Mouse (Mus musculus) kidney, embryonic 14.5 days (tissue): ENCODE results near the gene Spag7. TPM values are rescaled to one million over a fixed set of nuclear protein-coding genes. Genes with fewer than 3 reads are reported as not detected.

Experiments
- ATAC-seq: fragments of 200-750 bp; cut with Nextera tagmentation; 2 replicates; pipeline ENCODE4 v1.8.0; 2017; ENCODE audit warnings: moderate number of reproducible peaks, mild to moderate bottlenecking, moderate TSS enrichment, moderate library complexity; ENCODE audit not compliant: low FRiP score, low TSS enrichment
- H3K27ac ChIP-seq: fragments of 300-500 bp; sonication (generic); 2 replicates; pipeline ENCODE4 v1.5.1; 2014; ENCODE audit warnings: low read depth, mild to moderate bottlenecking, low read length, moderate library complexity, mixed read lengths
- H3K27me3 ChIP-seq: fragments of 300-500 bp; sonication (generic); 2 replicates; pipeline ENCODE4 v1.6.1; 2014; ENCODE audit warnings: mild to moderate bottlenecking, low read length; ENCODE audit not compliant: control insufficient read depth, insufficient read depth
- H3K36me3 ChIP-seq: fragments of 300-500 bp; sonication (generic); 2 replicates; pipeline ENCODE4 v1.6.1; 2014; ENCODE audit warnings: low read length, mixed read lengths; ENCODE audit not compliant: control insufficient read depth, insufficient read depth
- H3K4me1 ChIP-seq: fragments of 300-500 bp; sonication (generic); 2 replicates; pipeline ENCODE4 v1.6.1; 2014; ENCODE audit warnings: low read length, mixed read lengths; ENCODE audit not compliant: control insufficient read depth, insufficient read depth
- H3K4me2 ChIP-seq: fragments of 300-500 bp; sonication (generic); replicated peaks from 2 replicates; pipeline ENCODE4 v1.6.1; 2014; ENCODE audit warnings: low read depth, mild to moderate bottlenecking, low read length
- H3K4me3 ChIP-seq: fragments of 300-500 bp; sonication (generic); 2 replicates; pipeline ENCODE4 v1.5.1; 2014; ENCODE audit warnings: mild to moderate bottlenecking, low read length
- H3K9ac ChIP-seq: fragments of 300-500 bp; sonication (generic); 2 replicates; pipeline ENCODE4 v1.6.1; 2014; ENCODE audit warnings: low read depth, mild to moderate bottlenecking, low read length, moderate library complexity
- H3K9me3 ChIP-seq: fragments of 300-500 bp; sonication (generic); 2 replicates; pipeline ENCODE4 v1.6.1; 2016; ENCODE audit warnings: low read length; ENCODE audit not compliant: control insufficient read depth
- WGBS: fragments of 180-500 bp; shearing (Covaris S2); extraction: QIAGEN DNeasy Blood & Tissue Kit; methylation state at CpG from one replicate; pipeline ENCODE4 v1.1.7; 2014; 5-methylcytosine and 5-hydroxymethylcytosine counted together
- polyA plus RNA-seq: library from polyadenylated mRNA; unstranded; fragments of >200 nt; fragmentation: Nextera tagmentation; extraction: Ambion mirVana; gene quantifications from 2 replicates; pipeline ENCODE4 v1.2.1, GENCODE M21; 2014

Gene Spag7
- polyA plus RNA-seq, 1 experiment from 2014 or later, result 177 TPM

DNA sequence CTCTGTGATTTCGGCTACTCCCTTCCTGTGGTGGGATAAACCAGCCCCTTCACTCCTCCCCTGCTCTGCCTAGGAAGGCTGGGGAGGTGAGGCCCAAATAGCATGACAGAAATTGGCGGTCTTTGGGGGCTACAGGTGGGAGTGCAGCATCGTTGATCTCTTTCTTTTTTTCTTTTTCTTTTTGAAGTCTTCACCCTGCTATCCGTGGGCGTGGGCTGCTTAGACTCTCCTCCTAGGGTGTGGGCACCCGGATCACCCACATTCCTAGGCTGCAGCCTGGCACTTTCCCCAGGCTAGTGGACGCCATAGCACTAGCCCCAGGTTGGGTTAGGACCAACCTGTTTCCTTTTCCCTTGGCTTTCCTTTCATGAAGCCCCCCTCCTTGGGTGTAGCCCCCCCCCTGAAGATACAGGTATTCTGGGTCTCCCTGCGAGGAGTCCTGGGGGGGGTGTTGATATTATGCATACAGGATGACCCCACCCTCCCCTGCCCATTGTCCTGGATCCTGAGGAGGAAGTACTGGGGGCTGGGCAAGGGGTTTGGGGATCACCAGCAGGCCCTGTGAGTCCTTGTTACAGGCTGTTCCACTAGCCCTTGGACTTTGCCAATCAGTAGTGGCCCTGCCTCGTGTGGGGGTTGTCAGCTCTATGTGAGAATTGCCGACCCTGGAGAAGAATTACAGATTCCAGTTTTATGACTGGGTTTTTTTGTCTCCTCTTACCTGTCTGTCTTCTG is 32.2 kb upstream of the Spag7 start:
- Histone ChIP-seq H3K4me2 (peak overlapping the region; percentile 66), H3K9ac (peak overlapping the region; percentile 92), H3K27ac (no peak overlapping the region), H3K36me3 (peaks cover 32% of the 10 kb centered on the region), H3K4me1 (peaks cover 16% of the 10 kb centered on the region), H3K4me3 (peak overlapping the region; percentile 93), H3K9me3 (no peaks in the 10 kb centered on the region), H3K27me3 (no peaks in the 10 kb centered on the region)
- no peak for ATAC-seq
- 7% methylated on average over 10 of the region's 10 CpGs for WGBS

DNA sequence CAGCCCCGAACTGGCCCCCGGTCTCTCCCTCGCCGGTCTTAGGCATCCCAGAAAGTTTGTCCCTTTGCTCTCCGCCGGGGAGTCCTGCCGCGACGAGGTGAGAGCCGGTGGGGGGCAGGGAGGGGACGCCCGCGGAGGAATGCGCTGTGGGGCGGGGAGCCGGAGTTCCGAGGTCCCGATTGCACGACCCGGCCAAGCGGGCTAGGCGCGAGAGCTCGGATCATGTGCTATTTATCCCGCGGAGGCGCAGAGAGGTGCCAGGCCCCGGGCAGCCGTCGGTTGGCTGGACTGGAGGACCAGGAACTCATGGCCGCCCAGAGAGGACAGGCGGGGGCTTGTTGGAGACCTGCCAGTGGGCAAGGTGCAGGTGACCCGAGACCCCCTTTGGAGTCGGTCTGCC is 31.4 kb upstream of the Spag7 start:
- Histone ChIP-seq H3K36me3 (peaks cover 24% of the 10 kb centered on the region), H3K9me3 (no peaks in the 10 kb centered on the region), H3K4me1 (peaks cover 16% of the 10 kb centered on the region), H3K27ac (peak overlapping the region; percentile 95; the same call in 1 of the 2 replicates), H3K4me3 (peak overlapping the region; percentile 93), H3K27me3 (no peaks in the 10 kb centered on the region), H3K9ac (peak overlapping the region; percentile 92), H3K4me2 (peak overlapping the region; percentile 66)
- ATAC-seq, result peak; percentile 56
- WGBS, result under 1% methylated on average over 34 of the region's 34 CpGs

DNA sequence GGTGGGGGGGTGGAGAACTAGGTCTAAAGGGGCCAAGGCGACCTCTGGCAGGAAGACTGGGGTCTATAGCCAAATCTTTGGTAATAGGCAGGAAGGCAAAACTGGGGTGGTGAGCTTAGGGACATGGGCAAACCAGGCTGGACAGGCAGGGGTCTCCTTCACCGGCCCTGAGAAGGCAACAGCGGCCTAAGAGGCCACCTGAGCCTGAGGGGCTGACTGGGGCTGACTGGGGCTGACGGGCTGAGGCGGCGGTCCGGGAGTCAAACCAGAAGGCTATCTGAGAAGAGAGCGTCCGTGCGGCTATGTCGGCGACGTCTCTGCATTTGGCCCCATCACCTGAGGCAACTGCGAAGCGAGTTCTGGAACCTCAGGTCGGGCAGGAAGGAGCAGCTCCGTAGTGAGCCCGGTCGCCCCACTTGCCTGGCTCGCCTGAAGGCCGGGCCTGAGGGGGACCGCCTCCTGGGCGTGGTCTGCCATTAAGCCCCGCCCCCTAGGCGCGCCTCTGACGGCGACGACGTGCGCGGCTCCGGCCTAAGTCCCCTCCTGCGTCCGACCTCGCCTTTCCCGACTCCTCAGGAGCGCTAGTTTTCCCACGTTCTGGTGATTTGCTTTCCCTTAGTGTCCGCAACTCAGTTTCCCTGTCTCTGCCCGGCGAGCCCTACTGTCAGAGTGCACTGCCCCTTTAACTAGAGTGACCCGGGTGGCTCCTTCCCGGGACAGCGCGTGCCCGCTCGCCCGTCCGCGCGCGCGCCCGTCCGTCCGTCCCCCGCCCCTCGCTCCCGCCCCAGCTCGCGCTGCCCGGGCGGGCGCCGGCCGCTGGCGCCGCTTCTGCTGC is 30.7 kb upstream of the Spag7 start, which contains the start of the genes Inca1 and Kif1c:
Gene Inca1, minus strand, starts transcription at position 434 of the 835 bp plus-strand sequence.
Gene Kif1c, plus strand, starts transcription at position 827 of the 835 bp plus-strand sequence.
- Histone ChIP-seq H3K4me3 (peak within 1 kb of the TSS; percentile 93), H3K27me3 (no peaks in the 10 kb centered on the region), H3K9ac (peak within 1 kb of the TSS; percentile 92), H3K4me2 (peak within 1 kb of the TSS; percentile 66), H3K27ac (peak within 1 kb of the TSS; percentile 95), H3K4me1 (peaks cover 16% of the 10 kb centered on the region), H3K9me3 (no peaks in the 10 kb centered on the region), H3K36me3 (peaks cover 17% of the 10 kb centered on the region; the same call in 1 of the 2 replicates)
- ATAC-seq, result peak; percentile 95
- under 1% methylated on average over 64 of the region's 69 CpGs for WGBS

DNA sequence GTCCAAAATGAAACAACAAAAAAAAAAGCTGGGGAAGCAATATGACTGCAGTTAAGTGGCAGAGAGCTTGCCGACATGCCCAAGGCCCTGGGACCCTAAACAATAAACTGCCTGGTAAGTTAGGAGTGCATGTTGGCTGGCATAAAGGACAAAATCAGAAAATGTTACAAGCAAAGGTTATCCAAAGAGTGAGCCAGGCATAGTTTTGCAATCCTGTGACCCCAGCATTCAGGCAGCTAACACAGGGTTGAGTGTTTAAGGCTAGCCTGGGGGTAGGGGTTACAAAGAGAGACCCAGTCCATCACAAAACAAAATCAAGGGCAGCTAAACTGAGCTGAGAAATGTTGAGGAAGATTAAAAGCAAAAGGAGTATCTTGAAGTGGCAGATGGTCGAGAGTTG is 29.8 kb upstream of the Spag7 start:
- whole genome bisulfite sequencing, result 74% methylated on average over 2 of the region's 2 CpGs
- no peak for ATAC-seq
- Histone ChIP-seq H3K4me1 (peaks cover 16% of the 10 kb centered on the region), H3K27ac (no peak overlapping the region), H3K27me3 (no peaks in the 10 kb centered on the region), H3K9ac (no peak overlapping the region), H3K4me3 (no peak overlapping the region), H3K9me3 (no peaks in the 10 kb centered on the region), H3K36me3 (peaks cover 8% of the 10 kb centered on the region; the same call in 1 of the 2 replicates), H3K4me2 (no peak overlapping the region)

DNA sequence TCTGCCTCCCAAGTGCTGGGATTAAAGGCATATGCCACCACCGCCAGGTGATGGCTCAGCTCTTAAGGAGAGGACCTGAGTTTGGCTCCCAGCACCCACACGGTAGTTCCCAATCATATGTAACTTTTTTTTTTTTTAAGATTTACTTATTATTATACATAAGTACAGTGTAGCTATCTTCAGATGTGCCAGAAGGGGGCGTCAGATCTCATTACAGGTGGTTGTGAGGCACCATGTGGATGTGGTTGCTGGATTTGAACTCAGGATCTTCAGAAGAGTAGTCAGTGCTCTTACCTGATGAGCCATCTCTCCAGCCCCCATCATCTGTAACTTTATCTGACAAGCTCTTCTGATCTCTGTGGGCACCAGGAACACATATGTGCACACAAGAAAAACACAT is 28.2 kb upstream of the Spag7 start:
- Histone ChIP-seq H3K36me3 (no peaks in the 10 kb centered on the region), H3K27me3 (no peaks in the 10 kb centered on the region), H3K9me3 (no peaks in the 10 kb centered on the region), H3K4me1 (peaks cover 12% of the 10 kb centered on the region), H3K4me3 (no peak overlapping the region), H3K27ac (no peak overlapping the region), H3K4me2 (no peak overlapping the region), H3K9ac (no peak overlapping the region)
- WGBS, result 76% methylated on average over 3 of the region's 3 CpGs
- no peak for ATAC-seq

DNA sequence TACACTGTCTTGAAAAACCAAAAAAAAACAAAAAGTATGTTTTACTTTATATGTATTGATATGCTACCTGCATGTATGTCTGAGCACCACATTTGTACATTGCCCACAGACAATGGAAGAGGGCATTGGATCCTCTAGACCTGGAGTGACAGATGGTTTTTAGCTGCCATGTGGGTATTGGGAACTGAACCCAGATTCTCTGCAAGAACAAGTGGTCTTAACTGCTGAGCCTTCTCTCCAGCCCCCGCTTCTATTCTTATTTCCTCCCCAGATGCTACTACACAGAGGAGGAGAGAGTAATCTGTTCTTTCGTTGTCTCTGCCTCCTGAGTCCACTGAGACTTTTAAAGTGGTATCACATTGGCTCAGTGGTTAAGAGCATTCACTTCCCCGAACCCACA is 24.3 kb upstream of the Spag7 start:
- Histone ChIP-seq H3K36me3 (no peaks in the 10 kb centered on the region), H3K4me1 (peaks cover 4% of the 10 kb centered on the region; the same call in 1 of the 2 replicates), H3K9ac (no peak overlapping the region), H3K27ac (no peak overlapping the region), H3K4me3 (no peak overlapping the region), H3K9me3 (no peaks in the 10 kb centered on the region), H3K27me3 (no peaks in the 10 kb centered on the region), H3K4me2 (no peak overlapping the region)
- ATAC-seq, result no peak
- WGBS, result 81% methylated on average over 3 of the region's 3 CpGs

DNA sequence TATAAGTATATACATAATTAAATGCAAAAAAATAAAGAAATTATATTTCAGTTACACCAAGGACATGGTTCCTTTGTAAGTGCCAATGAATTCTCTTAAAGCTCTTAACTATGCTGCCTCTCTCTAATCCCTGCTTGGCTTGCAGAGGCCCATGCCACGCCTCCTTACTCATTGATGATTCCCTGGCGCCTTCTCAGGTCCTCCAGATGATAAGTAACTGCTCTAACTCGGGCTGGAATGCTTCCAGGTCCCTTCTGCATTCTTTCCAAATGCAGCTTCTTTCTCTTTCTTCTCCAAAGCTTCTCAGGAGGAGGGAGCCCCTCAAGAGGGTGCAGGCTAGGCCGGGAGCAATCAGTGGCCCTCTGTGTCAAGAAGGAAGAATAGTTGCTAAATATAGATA is 20.4 kb upstream of the Spag7 start:
- Histone ChIP-seq H3K27ac (no peak overlapping the region), H3K36me3 (peaks cover 10% of the 10 kb centered on the region), H3K4me2 (no peak overlapping the region), H3K4me1 (peaks cover 7% of the 10 kb centered on the region; the same call in 1 of the 2 replicates), H3K9me3 (no peaks in the 10 kb centered on the region), H3K4me3 (no peak overlapping the region), H3K9ac (no peak overlapping the region), H3K27me3 (no peaks in the 10 kb centered on the region)
- 66% methylated on average over 4 of the region's 4 CpGs for WGBS
- ATAC-seq, result no peak

DNA sequence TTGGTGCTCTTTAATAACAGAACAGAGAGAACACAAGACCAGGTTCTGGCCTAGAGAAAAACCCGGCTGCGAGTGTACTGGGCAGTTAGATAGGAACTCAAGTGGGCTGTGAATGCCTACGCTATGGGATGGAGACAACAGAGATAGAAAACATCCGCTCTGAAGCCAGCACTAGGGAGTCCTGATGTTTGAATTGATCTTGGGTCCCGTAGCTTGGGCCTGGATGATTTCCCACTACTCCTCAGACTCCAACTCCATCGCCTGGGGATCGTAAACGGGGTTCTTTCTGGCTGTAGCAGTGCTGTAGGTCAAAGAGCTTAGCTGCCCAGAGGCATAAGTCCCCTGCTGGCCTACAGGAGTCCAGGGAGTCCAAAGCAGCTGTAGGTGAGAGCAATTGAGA is 19.2 kb upstream of the Spag7 start:
- WGBS, result 11% methylated on average over 8 of the region's 8 CpGs
- H3K9ac ChIP-seq, result peak overlapping the region; percentile 82
- peak overlapping the region; percentile 83 for H3K4me3 ChIP-seq
- H3K27ac ChIP-seq, result peak overlapping the region; percentile 81
- H3K9me3 ChIP-seq, result no peaks in the 10 kb centered on the region
- H3K36me3 ChIP-seq, result peaks cover 22% of the 10 kb centered on the region
- no peaks in the 10 kb centered on the region for H3K27me3 ChIP-seq
- H3K4me1 ChIP-seq, result peaks cover 7% of the 10 kb centered on the region; the same call in 1 of the 2 replicates
- ATAC-seq, result no peak
- peak overlapping the region; percentile 74 for H3K4me2 ChIP-seq
